Comparison of ENCODE assay signal across 23 mouse cellular contexts in the genomic region with DNA sequence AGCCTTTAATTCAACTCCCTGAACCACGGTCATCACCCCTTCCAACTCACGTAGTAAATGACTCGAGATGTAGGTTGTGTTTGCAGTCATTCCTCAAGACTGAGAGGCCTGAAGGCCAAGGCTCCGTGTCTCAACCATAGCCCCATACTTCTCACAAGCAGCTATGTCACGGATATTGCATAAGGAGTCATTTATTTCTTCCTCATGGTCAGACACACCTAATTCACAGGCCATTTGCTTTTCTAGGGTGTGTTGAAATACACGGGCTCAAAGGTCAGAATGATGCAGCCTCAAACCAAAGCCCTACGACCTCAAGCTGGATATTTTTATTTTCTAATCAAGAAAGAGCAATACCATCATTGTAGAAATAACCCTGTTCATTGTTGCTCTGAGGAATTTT. TPM values are rescaled to one million over a fixed set of nuclear protein-coding genes. Genes with fewer than 3 reads are reported as not detected.
DNase-seq lines count a peak whose midpoint lies in the region; ATAC-seq and TF ChIP-seq lines count a peak whose summit lies in the region.
"Had no signal": no experiment of that assay in that cellular context is flagged by ENCODE, and none has a peak within 500 bp of the region (broad histone marks: within the 10 kb centered on the region; RNA-seq: fewer than 3 reads in every experiment).

No protein-coding gene starts in this region.

- 60% methylated on average over 7 of the region's 7 CpGs for WGBS in liver, postnatal 0 days (ENCODE audit: insufficient replicate concordance)
- WGBS in liver, embryonic 12.5 days (ENCODE audit: insufficient replicate concordance), result 76% methylated on average over 7 of the region's 7 CpGs
- 56% methylated on average over 7 of the region's 7 CpGs for WGBS in intestine, embryonic 16.5 days
- WGBS in hindbrain, embryonic 11.5 days, result 88% methylated on average over 7 of the region's 7 CpGs

- no peak overlapping the region for H3K4me3 ChIP-seq in liver, postnatal 0 days (ENCODE audit: low read depth, low read length)
- H3K4me3 ChIP-seq in liver, embryonic 12.5 days, result no peak overlapping the region
- no peak overlapping the region for H3K4me3 ChIP-seq in intestine, embryonic 16.5 days (ENCODE audit: low read length)
- H3K4me3 ChIP-seq in hindbrain, embryonic 11.5 days (ENCODE audit: low read depth, low read length), result no peak overlapping the region
- H3K4me3 ChIP-seq: embryonic facial prominence, embryonic 15.5 days; erythroblast, embryonic 14.5 days; forebrain, embryonic 10.5 days; forebrain, embryonic 15.5 days; heart, embryonic 10.5 days; hindbrain, embryonic 13.5 days had no signal

- H3K9ac ChIP-seq in liver, postnatal 0 days (replicated peaks), result no peak overlapping the region
- H3K9ac ChIP-seq in liver, embryonic 12.5 days, result no peak overlapping the region
- H3K9ac ChIP-seq in intestine, embryonic 16.5 days (ENCODE audit: low read depth, low read length), result no peak overlapping the region
- H3K9ac ChIP-seq in hindbrain, embryonic 11.5 days (ENCODE audit: low read depth, low read length), result no peak overlapping the region
- H3K9ac ChIP-seq: embryonic facial prominence, embryonic 15.5 days; forebrain, embryonic 15.5 days; hindbrain, embryonic 13.5 days had no signal

- H3K36me3 ChIP-seq in liver, postnatal 0 days (replicated peaks; ENCODE audit: insufficient read depth, low read length), result no peaks in the 10 kb centered on the region
- no peaks in the 10 kb centered on the region for H3K36me3 ChIP-seq in liver, embryonic 12.5 days
- no peaks in the 10 kb centered on the region for H3K36me3 ChIP-seq in intestine, embryonic 16.5 days (ENCODE audit: control insufficient read depth, insufficient read depth, low read length)
- no peaks in the 10 kb centered on the region for H3K36me3 ChIP-seq in hindbrain, embryonic 11.5 days (ENCODE audit: control insufficient read depth, insufficient read depth, low read length)
- H3K36me3 ChIP-seq: embryonic facial prominence, embryonic 15.5 days; forebrain, embryonic 10.5 days; forebrain, embryonic 15.5 days; G1E; heart, embryonic 10.5 days; hindbrain, embryonic 13.5 days had no signal

- no peak overlapping the region for H3K4me2 ChIP-seq in liver, postnatal 0 days (ENCODE audit: low read depth, low read length)
- no peak overlapping the region for H3K4me2 ChIP-seq in liver, embryonic 12.5 days
- no peak overlapping the region for H3K4me2 ChIP-seq in intestine, embryonic 16.5 days (ENCODE audit: low read depth, low read length)
- no peak overlapping the region for H3K4me2 ChIP-seq in hindbrain, embryonic 11.5 days (replicated peaks; ENCODE audit: low read depth, low read length)
- H3K4me2 ChIP-seq: embryonic facial prominence, embryonic 15.5 days; forebrain, embryonic 15.5 days; hindbrain, embryonic 13.5 days had no signal

- H3K9me3 ChIP-seq in liver, postnatal 0 days (ENCODE audit: low read length), result no peaks in the 10 kb centered on the region; the same call in 1 of the 2 replicates
- no peaks in the 10 kb centered on the region for H3K9me3 ChIP-seq in liver, embryonic 12.5 days (replicated peaks)
- no peaks in the 10 kb centered on the region for H3K9me3 ChIP-seq in intestine, embryonic 16.5 days (ENCODE audit: control insufficient read depth, low read length)
- H3K9me3 ChIP-seq in hindbrain, embryonic 11.5 days (ENCODE audit: control insufficient read depth, low read length), result no peaks in the 10 kb centered on the region
- H3K9me3 ChIP-seq: embryonic facial prominence, embryonic 15.5 days; forebrain, embryonic 10.5 days; forebrain, embryonic 15.5 days; heart, embryonic 10.5 days; hindbrain, embryonic 13.5 days had no signal

- peak; percentile 22 for ATAC-seq in liver, postnatal 0 days
- no peak for ATAC-seq in liver, embryonic 12.5 days
- ATAC-seq in intestine, embryonic 16.5 days, result peak; percentile 70
- peak; percentile 21 for ATAC-seq in megakaryocyte progenitor cell, adult 5-6 weeks (replicated peaks; ENCODE audit: poor library complexity)
- ATAC-seq in activated CD4-positive, CD25-positive, alpha-beta regulatory T cell, adult 4 months, result no peak
- no peak for ATAC-seq in hindbrain, embryonic 11.5 days (ENCODE audit: low FRiP score)
- ATAC-seq: CD4-positive, CD25-positive, alpha-beta regulatory T cell, adult 4 months; forebrain, embryonic 15.5 days had no signal

- DNase-seq in liver, postnatal 0 days, result no peak
- peak; percentile 28 for DNase-seq in yolk sac, embryonic 10.5 days (ENCODE audit: low spot score)
- DNase-seq in urinary bladder, postnatal 36 days (ENCODE audit: low spot score in 2 of 2), result no peak
- DNase-seq in hindbrain, embryonic 11.5 days (ENCODE audit: low spot score), result no peak
- DNase-seq: adrenal gland, postnatal 36 days; B cell, adult 2 months; cerebellum, adult 8-10 months; cerebellum, postnatal 14 days; embryo, embryonic 11 days; heart, postnatal 10 days; heart, postnatal 4 days had no signal

- no peaks in the 10 kb centered on the region for H3K27me3 ChIP-seq in liver, postnatal 0 days (ENCODE audit: insufficient read depth, low read length)
- H3K27me3 ChIP-seq in liver, embryonic 12.5 days (replicated peaks), result no peaks in the 10 kb centered on the region
- no peaks in the 10 kb centered on the region for H3K27me3 ChIP-seq in intestine, embryonic 16.5 days (replicated peaks; ENCODE audit: control insufficient read depth, insufficient read depth, low read length)
- H3K27me3 ChIP-seq in hindbrain, embryonic 11.5 days (ENCODE audit: control insufficient read depth, insufficient read depth, low read length), result no peaks in the 10 kb centered on the region
- H3K27me3 ChIP-seq: embryonic facial prominence, embryonic 15.5 days; forebrain, embryonic 15.5 days; hindbrain, embryonic 13.5 days had no signal

- TF ChIP-seq CTCF in liver, postnatal 0 days (IDR thresholded peaks at IDR 0.05; ENCODE audit: low read depth), result no peak

- H3K4me1 ChIP-seq in liver, postnatal 0 days (ENCODE audit: insufficient read depth), result peaks cover 20% of the 10 kb centered on the region
- H3K4me1 ChIP-seq in liver, embryonic 12.5 days, result peaks cover 30% of the 10 kb centered on the region
- peaks cover 8% of the 10 kb centered on the region; the same call in 1 of the 2 replicates for H3K4me1 ChIP-seq in intestine, embryonic 16.5 days (ENCODE audit: control insufficient read depth, insufficient read depth, low read length)
- H3K4me1 ChIP-seq in hindbrain, embryonic 11.5 days (replicated peaks; ENCODE audit: control insufficient read depth, insufficient read depth, low read length), result no peaks in the 10 kb centered on the region

- no peak overlapping the region for H3K27ac ChIP-seq in liver, postnatal 0 days (ENCODE audit: low read depth)
- H3K27ac ChIP-seq in liver, embryonic 12.5 days, result no peak overlapping the region
- 0 out of 2 replicates have a peak overlapping the region, but pooled peaks have one; percentile 45 for H3K27ac ChIP-seq in intestine, embryonic 16.5 days (ENCODE audit: low read length)
- H3K27ac ChIP-seq in hindbrain, embryonic 11.5 days (ENCODE audit: low read depth, low read length), result no peak overlapping the region
- H3K27ac ChIP-seq: embryonic facial prominence, embryonic 15.5 days; forebrain, embryonic 10.5 days; forebrain, embryonic 15.5 days; heart, embryonic 10.5 days; hindbrain, embryonic 13.5 days had no signal

- TF ChIP-seq EP300 in liver, postnatal 0 days (IDR thresholded peaks at IDR 0.05; ENCODE audit: low read depth), result no peak

RNA-seq across cellular contexts. Expression of a gene that starts 2.5 kb away (rescaled TPM):
- polyA plus RNA-seq in liver, postnatal 0 days (2015; fragmentation: Nextera tagmentation; extraction: Ambion mirVana), result 42.4 and 42.7 TPM in 2 replicates
- 12.3 and 14.6 TPM in 2 replicates for polyA plus RNA-seq in liver, embryonic 12.5 days (2016; fragmentation: Nextera tagmentation; extraction: Ambion mirVana)
- 35.0 and 40.0 TPM in 2 replicates for polyA plus RNA-seq in intestine, embryonic 16.5 days (2015; fragmentation: Nextera tagmentation; extraction: Ambion mirVana)
- 27.2 and 28.1 TPM in 2 replicates for total RNA-seq in megakaryocyte progenitor cell, adult 5-6 weeks (2015)
- total RNA-seq in megakaryocyte progenitor cell, adult 5-6 weeks (2017), result 11.7 and 15.5 TPM in 2 replicates
- 10 to 100 TPM; 10.3 to 10.6 TPM for polyA plus RNA-seq in activated CD4-positive, CD25-positive, alpha-beta regulatory T cell, adult 4 months (2017; shearing (Covaris generic))
- 9.1 and 12.1 TPM in 2 replicates for polyA plus RNA-seq in hindbrain, embryonic 11.5 days (2014; fragmentation: Nextera tagmentation; extraction: Ambion mirVana)
- polyA plus RNA-seq: G1E had no signal

Comparison
In these comparisons a context has a peak if more than half of its experiments do, and no peak if none do; other contexts are left out.
1. ATAC-seq: peak in liver, postnatal 0 days (single experiment), intestine, embryonic 16.5 days (single experiment) and megakaryocyte progenitor cell, adult 5-6 weeks (single experiment); none in liver, embryonic 12.5 days (single experiment), activated CD4-positive, CD25-positive, alpha-beta regulatory T cell, adult 4 months (single experiment) and hindbrain, embryonic 11.5 days (single experiment).